Mouse (Mus musculus): ENCODE data around the gene Kif5a. TPM values are rescaled to one million over a fixed set of nuclear protein-coding genes. Genes with fewer than 3 reads are reported as not detected.
A peak's percentile ranks its signal among the peaks of the same experiment; 100 is the strongest.

Gene Kif5a
- polyA plus RNA-seq, 1 experiment from 2014 or later: 103 TPM

- H3K27ac ChIP-seq: no peak overlapping the region
- no peak overlapping the region for H3K4me3 ChIP-seq
- WGBS: 97% methylated on average over 2 of the region's 2 CpGs
- ATAC-seq (replicated peaks): no peak
- no peaks in the 10 kb centered on the region for H3K9me3 ChIP-seq
- no peak overlapping the region for H3K4me2 ChIP-seq
- no peaks in the 10 kb centered on the region for H3K27me3 ChIP-seq (replicated peaks)
- H3K9ac ChIP-seq: no peak overlapping the region
- no peaks in the 10 kb centered on the region for H3K4me1 ChIP-seq
- no peaks in the 10 kb centered on the region for H3K36me3 ChIP-seq (replicated peaks)
Measured at GRCm38 (mm10) chr10:127218339-127218738, 44.8 kb downstream of the Kif5a start.

DNA sequence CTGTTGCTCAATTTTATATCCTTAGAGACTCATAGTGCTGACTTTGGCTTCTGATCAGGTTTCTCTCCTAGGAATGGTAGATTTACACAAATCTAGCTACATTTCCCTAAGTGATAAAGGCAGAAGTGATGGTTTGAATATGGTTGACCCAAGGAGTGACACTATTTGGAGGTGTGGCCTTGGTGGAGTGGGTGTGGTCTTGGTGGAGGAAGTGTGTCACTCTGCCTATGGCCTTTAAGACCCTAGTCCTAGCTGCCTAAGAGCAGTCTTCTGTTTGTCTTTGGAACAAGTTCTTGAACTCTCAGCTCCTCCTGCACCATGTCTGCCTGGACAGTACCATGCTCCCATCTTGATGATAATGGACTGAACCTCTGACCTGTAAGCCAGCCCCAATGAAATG, 46.0 kb downstream of the Kif5a start:
- H3K27me3 ChIP-seq (replicated peaks): no peaks in the 10 kb centered on the region
- ATAC-seq (replicated peaks): no peak

DNA sequence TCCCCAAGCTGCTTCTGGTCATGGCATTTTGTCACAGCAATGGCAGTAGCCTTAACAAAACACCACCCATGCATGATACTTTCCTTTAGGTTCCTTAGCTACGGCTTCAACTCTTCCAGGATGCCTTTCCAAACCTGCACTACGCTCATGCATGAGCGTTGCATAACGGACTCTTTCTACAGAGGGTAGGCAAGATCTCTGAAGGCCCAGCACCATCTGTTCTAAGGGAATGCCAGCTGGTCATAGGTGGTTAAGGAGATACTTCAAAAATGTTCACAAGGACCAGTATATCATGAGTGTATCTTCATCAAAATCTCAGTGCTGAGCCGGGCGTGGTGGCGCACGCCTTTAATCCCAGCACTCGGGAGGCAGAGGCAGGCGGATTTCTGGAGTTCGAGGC, 46.7 kb downstream of the Kif5a start:
- H3K9ac ChIP-seq: no peak overlapping the region

More for the DNA sequence above, 46.0 kb downstream of the Kif5a start:
- Histone ChIP-seq H3K9me3 (no peaks in the 10 kb centered on the region), H3K4me1 (no peaks in the 10 kb centered on the region), H3K36me3 (replicated peaks) (no peaks in the 10 kb centered on the region), H3K4me3 (no peak overlapping the region), H3K27ac (no peak overlapping the region), H3K9ac (no peak overlapping the region), H3K4me2 (no peak overlapping the region)

GRCm38 (mm10) chr10:127214422-127214803, 48.7 kb downstream of the Kif5a start:
- H3K9me3 ChIP-seq: no peaks in the 10 kb centered on the region
- H3K4me2 ChIP-seq: no peak overlapping the region
- no peak overlapping the region for H3K27ac ChIP-seq
- no peak overlapping the region for H3K9ac ChIP-seq
- peaks cover 15% of the 10 kb centered on the region for H3K4me1 ChIP-seq
- WGBS: 63% methylated on average over 1 of the region's 1 CpGs
- H3K4me3 ChIP-seq: no peak overlapping the region
- ATAC-seq (replicated peaks): no peak
- H3K27me3 ChIP-seq (replicated peaks): no peaks in the 10 kb centered on the region
- H3K36me3 ChIP-seq (replicated peaks): no peaks in the 10 kb centered on the region

More for the DNA sequence above, 46.7 kb downstream of the Kif5a start:
- no peak for ATAC-seq (replicated peaks)
- H3K4me3 ChIP-seq: no peak overlapping the region
- 91% methylated on average over 11 of the region's 11 CpGs for WGBS
- H3K4me2 ChIP-seq: no peak overlapping the region
- no peaks in the 10 kb centered on the region for H3K27me3 ChIP-seq (replicated peaks)
- no peaks in the 10 kb centered on the region for H3K36me3 ChIP-seq (replicated peaks)
- H3K27ac ChIP-seq: no peak overlapping the region
- 0 out of 2 replicates have a peak, but pooled peaks cover 3% of the 10 kb centered on the region for H3K4me1 ChIP-seq
- H3K9me3 ChIP-seq: no peaks in the 10 kb centered on the region

GRCm38 (mm10) chr10:127213704-127214421, 49.3 kb downstream of the Kif5a start:
- Histone ChIP-seq H3K9me3 (no peaks in the 10 kb centered on the region), H3K4me2 (no peak overlapping the region), H3K9ac (no peak overlapping the region), H3K27ac (no peak overlapping the region), H3K36me3 (replicated peaks) (no peaks in the 10 kb centered on the region), H3K4me1 (peaks cover 15% of the 10 kb centered on the region), H3K27me3 (replicated peaks) (no peaks in the 10 kb centered on the region), H3K4me3 (no peak overlapping the region)
- WGBS: 82% methylated on average over 13 of the region's 13 CpGs
- ATAC-seq (replicated peaks): no peak

DNA sequence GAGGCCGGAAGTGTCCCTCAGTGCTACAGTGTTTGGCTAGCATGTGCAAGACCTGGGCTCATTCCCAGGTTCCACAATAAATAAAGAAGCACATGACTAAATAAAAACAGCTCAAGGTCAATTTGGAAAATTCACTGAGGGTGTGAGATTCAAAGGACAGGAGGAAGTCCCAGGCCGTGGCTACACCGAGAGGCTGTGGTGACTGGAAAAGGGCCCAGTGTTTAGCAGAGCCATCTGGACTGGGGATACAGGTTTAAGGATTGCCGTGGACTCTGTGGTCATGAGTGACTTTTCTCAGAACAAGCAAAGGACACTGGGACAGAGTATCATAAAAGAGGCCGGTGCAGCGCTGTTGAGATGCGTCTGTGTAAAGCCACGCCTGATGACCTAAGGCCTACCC, 49.9 kb downstream of the Kif5a start:
- Histone ChIP-seq H3K9me3 (no peaks in the 10 kb centered on the region), H3K27me3 (replicated peaks) (no peaks in the 10 kb centered on the region), H3K9ac (no peak overlapping the region), H3K4me3 (no peak overlapping the region), H3K36me3 (replicated peaks) (no peaks in the 10 kb centered on the region), H3K27ac (no peak overlapping the region), H3K4me1 (peaks cover 15% of the 10 kb centered on the region), H3K4me2 (no peak overlapping the region)
- ATAC-seq (replicated peaks): no peak
- 94% methylated on average over 8 of the region's 8 CpGs for WGBS

GRCm38 (mm10) chr10:127211414-127211854, 51.7 kb downstream of the Kif5a start, which contains the start of gene Pip4k2c:
Pip4k2c (minus strand) TSS chr10:127211585.
- Histone ChIP-seq H3K9ac (peak within 1 kb of the TSS; percentile 65), H3K27ac (peak within 1 kb of the TSS; percentile 64), H3K9me3 (no peaks in the 10 kb centered on the region), H3K4me2 (peak within 1 kb of the TSS; percentile 74), H3K4me3 (peak within 1 kb of the TSS; percentile 82), H3K4me1 (peaks cover 15% of the 10 kb centered on the region), H3K36me3 (replicated peaks) (no peaks in the 10 kb centered on the region; the same call in 1 of the 2 replicates), H3K27me3 (replicated peaks) (no peaks in the 10 kb centered on the region)
- peak; percentile 97 for ATAC-seq (replicated peaks)
- 1% methylated on average over 41 of the region's 47 CpGs for WGBS

DNA sequence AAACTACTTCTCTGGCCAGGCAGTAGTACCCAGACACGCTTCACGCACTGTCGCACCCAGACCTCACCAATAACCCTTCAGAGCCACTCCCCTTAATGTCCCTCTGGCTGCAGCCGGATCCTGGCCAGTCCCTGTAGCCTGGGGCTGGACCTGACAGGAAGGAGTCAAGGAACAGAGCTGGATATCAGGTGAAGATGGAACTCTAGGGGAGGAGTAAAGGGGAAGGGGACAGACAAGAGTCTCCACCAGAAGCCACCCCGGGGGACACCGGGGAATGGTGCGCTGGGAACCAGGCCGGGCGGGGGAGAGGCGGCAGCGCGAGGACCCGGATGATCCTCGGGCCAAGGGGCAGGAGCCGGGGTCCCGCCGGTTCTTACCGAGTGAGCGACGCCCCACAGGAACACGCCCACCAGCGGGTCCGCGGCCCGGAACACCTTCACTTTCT, 52.2 kb downstream of the Kif5a start:
- H3K27me3 ChIP-seq (replicated peaks): no peaks in the 10 kb centered on the region
- peak overlapping the region; percentile 82 for H3K4me3 ChIP-seq
- H3K9ac ChIP-seq: peak overlapping the region; percentile 65
- WGBS: 1% methylated on average over 25 of the region's 25 CpGs
- H3K36me3 ChIP-seq (replicated peaks): no peaks in the 10 kb centered on the region; the same call in 1 of the 2 replicates
- peak overlapping the region; percentile 74 for H3K4me2 ChIP-seq
- H3K9me3 ChIP-seq: no peaks in the 10 kb centered on the region
- H3K27ac ChIP-seq: peak overlapping the region; percentile 64
- peak; percentile 69 for ATAC-seq (replicated peaks)
- H3K4me1 ChIP-seq: peaks cover 15% of the 10 kb centered on the region

DNA sequence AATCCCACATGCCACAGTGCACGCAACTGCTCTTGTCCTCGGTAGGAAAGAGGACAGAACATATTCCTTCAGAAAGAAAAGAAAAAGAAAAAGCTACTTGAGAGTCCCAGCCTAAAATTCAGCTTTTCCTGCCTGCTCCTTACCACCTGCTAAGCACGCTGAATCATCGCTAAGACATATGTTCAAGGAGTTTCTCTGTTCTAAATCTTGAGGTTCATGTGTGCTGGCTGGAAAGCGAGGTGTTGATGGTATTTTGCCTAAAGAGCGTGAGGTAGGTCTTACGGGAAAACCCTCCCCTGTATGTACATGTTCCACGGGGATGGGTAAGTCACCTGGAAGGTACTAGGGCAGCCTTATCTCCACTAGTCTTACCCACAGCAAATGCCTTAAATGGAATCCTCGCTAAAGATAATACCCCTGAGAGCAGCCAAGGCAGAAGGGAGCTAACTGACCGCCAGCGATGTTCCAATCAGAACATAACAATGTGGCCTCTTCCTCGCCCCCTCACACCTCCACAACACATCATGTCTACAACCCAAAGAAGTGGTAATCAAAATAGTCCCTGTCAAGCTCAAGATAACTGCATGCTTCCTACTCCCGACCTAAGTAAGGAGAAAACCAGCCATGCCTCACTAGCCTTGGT, 53.1 kb downstream of the Kif5a start:
- H3K27me3 ChIP-seq (replicated peaks): no peaks in the 10 kb centered on the region
- WGBS: 88% methylated on average over 13 of the region's 13 CpGs
- peak overlapping the region; percentile 82 for H3K4me3 ChIP-seq
- H3K9ac ChIP-seq: no peak overlapping the region
- peaks cover 8% of the 10 kb centered on the region; the same call in 1 of the 2 replicates for H3K36me3 ChIP-seq (replicated peaks)
- peak overlapping the region; percentile 74 for H3K4me2 ChIP-seq
- ATAC-seq (replicated peaks): no peak
- peaks cover 15% of the 10 kb centered on the region for H3K4me1 ChIP-seq
- no peaks in the 10 kb centered on the region for H3K9me3 ChIP-seq
- no peak overlapping the region for H3K27ac ChIP-seq

GRCm38 (mm10) chr10:127208921-127209320, 54.2 kb downstream of the Kif5a start:
- H3K36me3 ChIP-seq (replicated peaks): peaks cover 14% of the 10 kb centered on the region; the same call in 1 of the 2 replicates
- H3K4me3 ChIP-seq: no peak overlapping the region
- no peak for ATAC-seq (replicated peaks)
- H3K9me3 ChIP-seq: no peaks in the 10 kb centered on the region
- H3K27ac ChIP-seq: no peak overlapping the region
- H3K4me2 ChIP-seq: no peak overlapping the region
- 85% methylated on average over 4 of the region's 4 CpGs for WGBS
- peaks cover 15% of the 10 kb centered on the region for H3K4me1 ChIP-seq
- no peak overlapping the region for H3K9ac ChIP-seq
- no peaks in the 10 kb centered on the region for H3K27me3 ChIP-seq (replicated peaks)

- no peak overlapping the region for H3K9ac ChIP-seq
- no peak overlapping the region for H3K4me3 ChIP-seq
- 91% methylated on average over 10 of the region's 10 CpGs for WGBS
Measured at GRCm38 (mm10) chr10:127205373-127205772, 57.8 kb downstream of the Kif5a start.

GRCm38 (mm10) chr10:127204589-127204988, 58.6 kb downstream of the Kif5a start:
- no peaks in the 10 kb centered on the region for H3K9me3 ChIP-seq
- WGBS: 92% methylated on average over 5 of the region's 5 CpGs
- H3K36me3 ChIP-seq (replicated peaks): peaks cover 26% of the 10 kb centered on the region; the same call in 1 of the 2 replicates

More at GRCm38 (mm10) chr10:127205373-127205772, 57.8 kb downstream of the Kif5a start:
- Histone ChIP-seq H3K27me3 (replicated peaks) (no peaks in the 10 kb centered on the region), H3K9me3 (no peaks in the 10 kb centered on the region), H3K4me2 (no peak overlapping the region), H3K4me1 (peaks cover 6% of the 10 kb centered on the region), H3K36me3 (replicated peaks) (peaks cover 26% of the 10 kb centered on the region; the same call in 1 of the 2 replicates), H3K27ac (no peak overlapping the region)
- ATAC-seq (replicated peaks): no peak

More at GRCm38 (mm10) chr10:127204589-127204988, 58.6 kb downstream of the Kif5a start:
- no peak overlapping the region for H3K9ac ChIP-seq
- no peaks in the 10 kb centered on the region for H3K4me1 ChIP-seq
- H3K27me3 ChIP-seq (replicated peaks): no peaks in the 10 kb centered on the region
- H3K4me3 ChIP-seq: no peak overlapping the region
- no peak overlapping the region for H3K27ac ChIP-seq
- H3K4me2 ChIP-seq: no peak overlapping the region
- ATAC-seq (replicated peaks): no peak
